Mouse (Mus musculus) adrenal gland, adult 18-20 months (tissue): ENCODE data around the gene Nxph2. TPM values are rescaled to one million over a fixed set of nuclear protein-coding genes. Genes with fewer than 3 reads are reported as not detected.
"Not testable (repeated sequence)": the region's sequence is repeated elsewhere in the genome, so short reads cannot be mapped to it uniquely, and the experiment has no call there.

ENCODE experiments used
- DNase-seq, 2 experiments: peaks; one replicate each; pipeline ENCODE4 v3.0.0; 2021 to 2022; ENCODE audit warnings: low spot score in 2 of 2
- long read RNA-seq, 2 experiments: library from polyadenylated mRNA; stranded (forward); transcript quantifications; one replicate each; pipeline ENCODE4 v2.0.0; 2021
- total RNA-seq, 2 experiments: library from RNA; stranded (reverse); gene quantifications; 1 replicate in 1 of 2; 2 replicates in 1 of 2; pipeline ENCODE4 v1.2.3; 2021

Nxph2 gene
- total RNA-seq: not detected
- long read RNA-seq, experiment 1: 0 reads
- long read RNA-seq, experiment 2: 0 reads

DNA sequence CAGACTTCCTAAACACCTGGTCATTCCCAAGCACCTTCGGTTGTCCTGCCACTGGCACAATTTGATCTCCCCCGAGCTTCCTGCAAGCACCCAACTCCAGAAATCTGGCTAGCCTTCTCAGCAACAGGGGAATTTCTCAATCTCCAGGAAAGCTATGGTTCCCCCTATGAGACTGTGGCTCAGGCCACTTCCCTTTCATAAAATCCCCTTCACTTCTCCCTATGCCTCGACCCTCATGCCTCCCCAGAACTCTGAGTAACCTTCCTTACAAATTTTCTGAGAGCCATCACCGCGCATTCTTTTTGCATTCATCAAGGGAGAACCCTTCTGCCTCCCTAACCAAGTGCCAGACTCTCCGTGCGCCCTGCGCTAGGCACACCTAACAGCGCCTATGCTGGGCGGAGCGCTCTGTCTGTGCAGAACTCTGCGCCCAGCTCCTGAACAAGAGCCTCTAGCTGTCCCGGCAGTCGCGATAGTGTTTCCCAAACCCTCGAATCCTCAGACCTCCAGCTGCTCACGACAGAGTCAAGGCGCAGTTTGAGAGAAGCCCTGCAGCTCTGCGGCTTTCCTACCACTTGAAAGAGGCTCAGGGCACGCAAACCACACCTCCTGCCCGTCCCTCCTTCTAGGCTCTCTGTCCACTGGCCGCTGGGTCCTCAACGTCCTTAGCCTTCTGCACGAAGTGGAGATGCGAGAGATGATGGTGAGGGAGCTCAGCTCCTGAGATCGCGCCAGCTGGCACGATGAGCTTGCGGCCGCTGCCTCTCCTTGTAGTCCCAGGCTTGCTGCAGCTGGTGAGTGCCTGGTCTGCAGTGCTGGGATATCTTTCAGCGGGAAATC is at the start of gene Nxph2:
Gene Nxph2 (plus strand): TSS at position 501 of the 840 bp plus-strand sequence.
- no peak for DNase-seq

DNA sequence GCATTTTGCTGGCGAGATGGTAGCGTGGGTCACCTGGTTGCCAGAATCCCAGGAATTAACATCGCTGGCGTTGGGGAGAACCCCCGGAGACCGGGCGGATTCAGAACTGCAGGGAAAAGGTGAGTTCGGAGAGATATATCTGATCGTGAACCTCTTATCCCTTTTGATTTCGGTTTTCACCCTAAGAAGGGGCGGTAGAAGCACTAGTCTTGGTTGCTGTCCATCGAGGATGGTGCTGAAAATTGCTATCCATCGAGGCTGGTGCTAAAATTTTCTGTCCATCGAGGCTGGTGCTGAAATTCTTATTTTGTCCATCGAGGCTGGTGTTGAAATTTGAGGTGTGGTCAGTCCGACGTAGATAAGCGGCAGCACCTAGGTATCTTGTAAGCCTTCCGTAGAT is 30.1 kb upstream of the Nxph2 start:
- DNase-seq: not testable (repeated sequence)

DNA sequence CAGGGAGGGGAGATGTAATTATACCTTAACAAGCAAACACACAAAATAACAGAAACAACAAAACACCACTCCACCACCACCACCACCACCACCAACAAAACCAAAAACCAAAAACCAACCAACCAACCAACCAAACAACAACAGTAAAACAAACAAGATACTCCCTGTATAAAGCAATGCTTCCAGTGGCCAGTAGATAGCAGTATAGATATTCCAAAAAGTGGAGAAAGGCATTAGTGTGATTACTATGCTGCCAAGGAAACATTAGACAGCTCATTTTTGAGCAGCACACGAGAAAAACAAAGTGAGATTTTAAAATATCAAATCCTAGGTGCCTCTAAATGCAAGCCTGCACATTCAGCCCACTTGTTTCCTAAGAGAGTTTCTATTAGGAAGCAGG is 6.2 kb upstream of the Nxph2 start:
- no peak for DNase-seq

Other genes with a start within 250 kb of the Nxph2 start
- gene Mastl, start 165.2 kb upstream of the Nxph2 start, total RNA-seq: under 1 TPM; 0.22 to 0.53 TPM
- 10 to 100 TPM; 96.0 to 99.9 TPM for gene Yme1l1, start 164.9 kb upstream of the Nxph2 start, total RNA-seq
- gene 4931423N10Rik, start 113.8 kb upstream of the Nxph2 start, total RNA-seq: not detected